Mouse (Mus musculus) embryonic facial prominence, embryonic 13.5 days (tissue): ENCODE measurements around the gene Olfr1497. TPM values are rescaled to one million over a fixed set of nuclear protein-coding genes. Genes with fewer than 3 reads are reported as not detected.
"Not testable (repeated sequence)": the region's sequence is repeated elsewhere in the genome, so short reads cannot be mapped to it uniquely, and the experiment has no call there.

Experiments used
- ATAC-seq: fragments of 200-750 bp; cut with Nextera tagmentation; 2 replicates; pipeline ENCODE4 v1.8.0; 2017; ENCODE audit warnings: low read depth; ENCODE audit not compliant: insufficient number of reproducible peaks, insufficient read depth, low FRiP score, low TSS enrichment
- H3K27ac ChIP-seq: fragments of 300-500 bp; sonication (generic); 2 replicates; pipeline ENCODE4 v1.5.1; 2015; ENCODE audit warnings: moderate library complexity, mild to moderate bottlenecking, inconsistent platforms
- H3K27me3 ChIP-seq: fragments of 300-500 bp; sonication (generic); 2 replicates; pipeline ENCODE4 v1.6.1; 2015; ENCODE audit warnings: mild to moderate bottlenecking, inconsistent platforms
- H3K36me3 ChIP-seq: fragments of 300-500 bp; sonication (generic); 2 replicates; pipeline ENCODE4 v1.6.1; 2015; ENCODE audit warnings: mild to moderate bottlenecking, inconsistent platforms
- H3K4me1 ChIP-seq: fragments of 300-500 bp; sonication (generic); 2 replicates; pipeline ENCODE4 v1.6.1; 2015; ENCODE audit warnings: inconsistent platforms
- H3K4me2 ChIP-seq: fragments of 300-500 bp; sonication (generic); 2 replicates; pipeline ENCODE4 v1.6.1; 2015; ENCODE audit warnings: moderate library complexity, mild to moderate bottlenecking, inconsistent platforms
- H3K4me3 ChIP-seq: fragments of 300-500 bp; sonication (generic); 2 replicates; pipeline ENCODE4 v1.5.1; 2015; ENCODE audit warnings: mild to moderate bottlenecking, inconsistent platforms
- H3K9ac ChIP-seq: fragments of 300-500 bp; sonication (generic); 2 replicates; pipeline ENCODE4 v1.6.1; 2015; ENCODE audit warnings: mild to moderate bottlenecking, inconsistent platforms
- H3K9me3 ChIP-seq: fragments of 300-500 bp; sonication (generic); 2 replicates; pipeline ENCODE4 v1.6.1; 2016; ENCODE audit warnings: inconsistent platforms
- WGBS: fragments of 180-500 bp; shearing (Covaris S2); methylation state at CpG from one replicate; pipeline ENCODE4 v1.1.7; 2015; ENCODE audit warnings: mixed read lengths; 5-methylcytosine and 5-hydroxymethylcytosine counted together
- polyA plus RNA-seq: library from polyadenylated mRNA; unstranded; fragments of >200 nt; fragmentation: Nextera tagmentation; extraction: Ambion mirVana; gene quantifications from 2 replicates; pipeline ENCODE4 v1.2.1, GENCODE M21; 2015

Olfr1497 gene
- polyA plus RNA-seq, result not detected in 2 replicates

DNA sequence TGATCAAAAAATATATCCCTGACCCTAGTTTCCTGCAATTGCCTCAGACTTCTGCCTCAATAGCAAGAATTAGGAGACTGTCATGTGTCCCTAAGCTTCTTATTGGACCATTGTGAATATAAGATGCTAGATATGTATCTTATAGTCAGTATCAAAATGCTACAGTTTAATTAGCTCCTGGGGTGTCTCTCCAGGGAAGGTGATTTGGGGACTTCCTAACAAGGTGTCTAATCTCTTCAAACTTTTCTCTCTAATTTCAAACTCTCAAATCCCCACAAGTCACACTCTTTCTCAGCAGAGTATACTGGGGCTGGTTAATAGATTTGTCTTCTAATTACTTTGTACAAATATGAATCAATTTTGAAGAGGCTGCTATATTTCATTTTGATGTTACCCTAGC lies at the start of gene Olfr1497:
Gene Olfr1497, minus strand, starts transcription at position 101 of the 400 bp plus-strand sequence.
- no peak within 1 kb of the TSS for H3K9ac ChIP-seq
- ATAC-seq, result no peak
- no peaks in the 10 kb centered on the region for H3K4me1 ChIP-seq
- no peaks in the 10 kb centered on the region for H3K36me3 ChIP-seq
- H3K4me2 ChIP-seq, result no peak within 1 kb of the TSS
- H3K9me3 ChIP-seq, result no peaks in the 10 kb centered on the region
- H3K27me3 ChIP-seq, result no peaks in the 10 kb centered on the region
- H3K27ac ChIP-seq, result no peak within 1 kb of the TSS
- no peak within 1 kb of the TSS for H3K4me3 ChIP-seq

DNA sequence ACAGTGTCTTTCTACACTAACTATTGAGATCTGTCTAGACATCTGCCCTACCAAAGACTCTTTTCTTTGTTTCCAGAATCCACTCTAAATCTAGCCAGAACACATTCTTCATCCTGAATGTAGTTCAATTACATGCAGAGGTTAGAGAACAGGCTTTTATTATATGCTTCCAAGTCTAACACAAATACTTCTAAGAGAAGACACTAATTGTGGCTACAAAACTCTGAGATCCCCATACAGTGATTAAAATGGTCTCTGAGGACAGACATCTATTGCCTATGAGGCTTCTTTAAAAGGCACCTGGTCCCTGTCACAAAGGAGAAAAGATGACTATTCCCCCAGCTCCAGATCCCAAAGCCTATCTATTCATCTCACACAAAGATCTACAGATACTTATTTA lies 32.4 kb upstream of the Olfr1497 start, which contains the start of gene Olfr1500:
Gene Olfr1500, minus strand, starts transcription at position 101 of the 400 bp plus-strand sequence.
- Histone ChIP-seq H3K36me3 (no peaks in the 10 kb centered on the region), H3K9ac (no peak within 1 kb of the TSS), H3K4me1 (no peaks in the 10 kb centered on the region), H3K27me3 (no peaks in the 10 kb centered on the region), H3K9me3 (no peaks in the 10 kb centered on the region), H3K27ac (no peak within 1 kb of the TSS), H3K4me2 (no peak within 1 kb of the TSS), H3K4me3 (no peak within 1 kb of the TSS)
- ATAC-seq, result no peak

DNA sequence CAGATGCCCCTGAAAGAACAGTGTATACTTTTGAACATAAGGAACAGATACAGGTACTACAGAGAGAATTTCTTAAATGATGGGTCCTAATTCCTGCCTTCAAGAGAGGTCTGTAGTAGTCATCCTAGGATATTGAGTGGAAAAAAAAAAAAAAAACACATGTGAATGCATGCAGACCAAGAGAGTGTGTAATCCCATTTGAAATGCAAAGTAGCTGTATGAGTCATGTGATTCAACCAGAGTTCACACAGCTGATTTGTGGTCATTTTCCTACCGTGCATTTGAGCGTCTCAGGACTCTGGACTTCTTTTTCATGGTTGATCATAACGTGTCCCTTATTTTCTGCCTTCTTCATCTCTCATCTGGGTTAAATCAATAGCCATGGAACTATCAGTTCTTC lies 30.4 kb upstream of the Olfr1497 start:
- Histone ChIP-seq H3K4me2 (no peak overlapping the region), H3K4me3 (no peak overlapping the region), H3K9me3 (no peaks in the 10 kb centered on the region), H3K9ac (no peak overlapping the region), H3K27me3 (no peaks in the 10 kb centered on the region), H3K27ac (no peak overlapping the region), H3K4me1 (no peaks in the 10 kb centered on the region), H3K36me3 (no peaks in the 10 kb centered on the region)
- 66% methylated on average over 3 of the region's 3 CpGs for WGBS
- ATAC-seq, result no peak

DNA sequence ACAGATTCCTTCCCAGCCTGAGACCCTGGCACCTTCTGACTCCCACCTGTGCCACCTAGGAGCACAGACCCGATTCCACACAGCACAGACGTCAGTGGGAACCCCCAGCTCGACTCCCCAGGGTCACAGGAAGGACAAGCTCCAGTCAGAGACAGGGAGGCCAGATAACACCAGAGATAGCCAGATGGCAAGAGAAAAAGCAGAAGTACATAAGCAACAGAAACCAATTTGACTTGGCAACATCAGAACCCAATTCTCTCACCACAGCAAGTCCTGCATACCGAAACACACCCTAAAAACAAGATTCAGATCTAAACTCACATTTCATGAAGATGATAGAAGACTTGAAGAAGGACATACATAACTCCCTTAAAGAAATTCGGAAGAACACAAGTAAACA lies 22.8 kb upstream of the Olfr1497 start:
- Histone ChIP-seq H3K27ac (no peak overlapping the region), H3K9ac (no peak overlapping the region), H3K36me3 (no peaks in the 10 kb centered on the region), H3K27me3 (no peaks in the 10 kb centered on the region), H3K4me3 (no peak overlapping the region), H3K4me1 (no peaks in the 10 kb centered on the region), H3K9me3 (no peaks in the 10 kb centered on the region), H3K4me2 (no peak overlapping the region)
- no peak for ATAC-seq
- WGBS, result 67% methylated on average over 5 of the region's 5 CpGs

DNA sequence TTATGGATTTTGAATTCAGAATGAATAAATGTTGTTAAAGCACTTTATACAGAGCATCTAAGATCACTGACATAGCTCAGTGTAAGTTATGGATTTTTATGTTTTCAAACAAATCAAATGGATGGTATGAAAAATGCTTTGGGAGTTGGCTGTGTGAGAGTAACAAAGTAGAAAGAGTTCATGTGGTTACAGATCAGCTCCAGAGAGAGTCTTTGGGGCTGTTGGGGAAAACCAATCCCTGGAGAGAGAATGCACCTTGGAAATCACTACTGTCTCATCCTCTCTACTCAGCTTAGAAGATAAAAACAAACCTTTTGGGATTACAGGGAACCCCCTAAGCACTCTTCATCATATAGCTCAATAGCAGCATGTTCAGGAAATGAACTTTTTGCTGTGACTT lies 21.3 kb upstream of the Olfr1497 start, which contains the start of gene Olfr1499:
Gene Olfr1499, minus strand, starts transcription at position 101 of the 400 bp plus-strand sequence.
- Histone ChIP-seq H3K9ac (no peak within 1 kb of the TSS), H3K4me2 (no peak within 1 kb of the TSS), H3K27ac (no peak within 1 kb of the TSS), H3K9me3 (no peaks in the 10 kb centered on the region), H3K27me3 (no peaks in the 10 kb centered on the region), H3K4me1 (no peaks in the 10 kb centered on the region), H3K36me3 (no peaks in the 10 kb centered on the region), H3K4me3 (no peak within 1 kb of the TSS)
- ATAC-seq, result no peak

DNA sequence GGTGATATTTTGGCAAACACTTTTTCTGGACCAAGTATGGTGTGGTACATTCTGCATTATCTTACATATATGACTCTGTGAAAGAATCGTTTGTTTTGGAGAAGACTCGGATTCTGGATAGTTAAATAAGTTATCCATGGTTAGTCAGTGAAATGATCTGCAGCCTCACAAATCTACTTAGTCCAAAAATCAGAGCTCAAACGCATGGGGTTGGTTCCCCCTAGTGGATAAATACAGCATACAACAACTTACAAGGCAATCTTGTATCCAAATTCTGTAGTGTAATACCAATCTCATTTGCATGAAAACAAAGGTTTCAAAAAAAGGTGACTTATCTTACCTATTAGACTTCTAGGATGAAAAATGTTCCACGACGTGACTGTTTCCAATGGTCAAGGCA lies 20.8 kb upstream of the Olfr1497 start:
- Histone ChIP-seq H3K4me1 (no peaks in the 10 kb centered on the region), H3K4me2 (no peak overlapping the region), H3K27ac (no peak overlapping the region), H3K9me3 (no peaks in the 10 kb centered on the region), H3K36me3 (no peaks in the 10 kb centered on the region), H3K9ac (no peak overlapping the region), H3K27me3 (no peaks in the 10 kb centered on the region), H3K4me3 (no peak overlapping the region)
- no peak for ATAC-seq
- 34% methylated on average over 5 of the region's 5 CpGs for WGBS

DNA sequence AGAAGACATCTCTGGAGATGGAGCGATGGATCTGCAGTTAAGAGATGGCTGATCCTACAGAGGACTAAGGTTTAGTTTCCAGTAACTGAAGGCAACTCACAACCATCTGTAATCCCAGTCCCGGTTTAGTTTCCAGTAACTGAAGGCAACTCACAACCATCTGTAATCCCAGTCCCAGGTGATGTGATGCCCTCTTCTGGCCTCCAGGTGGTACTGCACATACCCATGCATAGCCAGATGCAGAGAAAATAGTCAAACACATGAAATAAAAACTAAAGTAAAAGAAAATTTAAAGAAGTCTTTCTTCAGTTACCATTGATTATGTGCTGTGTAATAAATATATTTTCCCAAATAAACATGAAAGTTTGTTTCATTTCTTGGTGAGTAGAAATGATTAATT lies 14.8 kb upstream of the Olfr1497 start:
- no peak for ATAC-seq
- WGBS, result 65% methylated on average over 2 of the region's 2 CpGs
- H3K27ac ChIP-seq, result no peak overlapping the region
- no peaks in the 10 kb centered on the region for H3K9me3 ChIP-seq
- no peak overlapping the region for H3K9ac ChIP-seq
- no peak overlapping the region for H3K4me3 ChIP-seq
- H3K27me3 ChIP-seq, result no peaks in the 10 kb centered on the region
- no peaks in the 10 kb centered on the region for H3K36me3 ChIP-seq
- H3K4me1 ChIP-seq, result no peaks in the 10 kb centered on the region
- no peak overlapping the region for H3K4me2 ChIP-seq

DNA sequence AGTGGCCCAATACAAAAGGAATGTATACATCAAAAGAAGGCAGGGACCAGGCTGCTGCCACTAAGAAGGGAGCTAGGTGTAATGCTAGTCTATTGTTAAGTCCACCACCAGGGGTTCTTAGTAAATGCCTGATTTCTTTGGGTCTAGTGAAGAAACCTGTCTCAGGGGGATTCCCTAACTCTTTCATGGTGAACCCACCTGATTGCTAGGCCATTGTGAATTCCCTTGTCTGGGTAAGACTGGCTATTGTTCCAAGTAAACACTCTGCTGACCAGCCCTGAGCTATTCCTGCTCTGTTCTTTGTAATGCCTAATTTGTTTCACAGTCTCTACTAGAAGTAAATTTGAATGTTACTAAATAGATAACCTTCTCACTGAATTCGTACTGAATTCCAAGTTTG lies 7.5 kb upstream of the Olfr1497 start:
- not testable (repeated sequence) for H3K4me3 ChIP-seq, H3K4me2 ChIP-seq, H3K9ac ChIP-seq, ATAC-seq, H3K4me1 ChIP-seq, H3K27ac ChIP-seq, H3K9me3 ChIP-seq, H3K27me3 ChIP-seq, H3K36me3 ChIP-seq
- WGBS, result 64% methylated on average over 1 of the region's 1 CpGs

DNA sequence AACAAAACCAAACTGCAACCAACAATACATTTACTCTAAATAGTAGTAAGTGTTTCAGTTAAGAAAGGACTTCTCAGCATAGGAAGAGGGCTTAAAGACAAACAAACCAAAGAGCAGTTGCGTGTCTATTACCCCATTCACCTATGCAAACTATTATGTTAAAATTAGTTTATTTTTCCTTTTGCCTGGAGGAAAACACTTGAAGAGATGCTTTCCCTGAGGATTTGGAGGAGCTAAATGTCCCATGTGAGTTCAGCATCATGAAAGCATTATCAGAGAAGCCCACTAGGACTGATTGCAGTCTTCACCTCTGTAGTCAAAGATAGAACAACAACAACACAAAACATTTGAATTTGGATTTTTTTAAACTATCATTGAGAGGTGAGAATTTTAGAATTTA lies 20.4 kb downstream of the Olfr1497 start, which contains the start of gene Olfr1496:
Gene Olfr1496, plus strand, starts transcription at position 301 of the 400 bp plus-strand sequence.
- Histone ChIP-seq H3K27ac (no peak within 1 kb of the TSS), H3K36me3 (no peaks in the 10 kb centered on the region), H3K4me2 (no peak within 1 kb of the TSS), H3K27me3 (no peaks in the 10 kb centered on the region), H3K9ac (no peak within 1 kb of the TSS), H3K4me1 (no peaks in the 10 kb centered on the region), H3K4me3 (no peak within 1 kb of the TSS), H3K9me3 (no peaks in the 10 kb centered on the region)
- ATAC-seq, result no peak
- 86% methylated on average over 1 of the region's 1 CpGs for WGBS

DNA sequence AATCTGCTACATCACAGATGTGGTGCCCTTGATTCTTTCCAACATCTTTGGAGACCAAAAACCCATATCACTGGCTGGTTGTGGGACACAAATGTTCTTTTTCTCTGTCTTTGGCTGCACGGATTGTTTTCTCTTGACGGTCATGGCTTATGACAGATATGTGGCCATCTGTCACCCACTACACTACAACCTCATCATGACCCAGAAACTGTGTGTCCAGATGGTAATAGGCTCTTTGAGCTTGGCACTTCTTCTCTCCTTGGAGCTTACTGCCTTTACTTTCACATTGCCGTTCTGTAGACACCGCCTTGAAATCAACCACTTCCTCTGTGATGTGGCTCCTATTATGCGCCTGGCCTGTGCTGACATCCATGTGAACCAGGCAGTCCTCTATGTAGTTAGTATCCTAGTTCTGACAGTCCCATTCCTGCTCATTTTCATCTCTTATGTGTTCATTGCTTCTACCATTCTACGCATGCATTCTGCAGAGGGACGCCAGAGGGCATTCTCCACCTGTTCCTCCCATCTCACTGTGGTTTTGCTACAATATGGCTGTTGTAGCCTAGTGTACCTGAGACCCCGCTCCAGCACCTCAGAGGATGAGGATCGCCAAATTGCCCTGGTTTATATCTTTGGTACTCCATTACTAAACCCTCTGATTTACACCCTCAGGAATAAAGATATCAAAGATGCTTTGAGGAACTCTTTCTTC lies 29.3 kb downstream of the Olfr1497 start:
- no peak overlapping the region for H3K4me2 ChIP-seq
- no peak overlapping the region for H3K9ac ChIP-seq
- no peaks in the 10 kb centered on the region for H3K36me3 ChIP-seq
- WGBS, result 91% methylated on average over 9 of the region's 9 CpGs
- H3K27ac ChIP-seq, result no peak overlapping the region
- H3K27me3 ChIP-seq, result no peaks in the 10 kb centered on the region
- no peak overlapping the region for H3K4me3 ChIP-seq
- H3K9me3 ChIP-seq, result no peaks in the 10 kb centered on the region
- no peaks in the 10 kb centered on the region for H3K4me1 ChIP-seq
- no peak for ATAC-seq

DNA sequence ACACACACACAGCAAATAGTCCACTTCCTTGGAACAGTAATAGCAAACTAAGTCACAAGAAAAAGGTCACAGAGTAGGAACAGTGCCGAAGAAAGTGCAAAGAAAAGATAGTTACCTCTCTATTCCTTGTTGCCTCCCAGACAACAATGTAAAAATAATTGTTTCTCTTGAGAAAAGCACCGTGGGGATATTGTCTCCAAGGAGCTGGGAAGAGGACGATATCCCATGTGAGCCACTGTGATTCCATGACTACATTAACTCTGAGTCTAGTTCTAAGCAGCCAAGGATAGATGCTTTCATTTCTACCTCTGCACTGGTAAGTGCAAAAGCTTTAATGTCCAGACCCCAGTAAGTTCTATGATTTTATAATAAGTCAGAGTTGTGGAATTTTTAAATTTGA lies 33.7 kb downstream of the Olfr1497 start, which contains the start of gene Olfr1495:
Gene Olfr1495, plus strand, starts transcription at position 301 of the 400 bp plus-strand sequence.
- Histone ChIP-seq H3K27ac (no peak within 1 kb of the TSS), H3K4me3 (no peak within 1 kb of the TSS), H3K9ac (no peak within 1 kb of the TSS), H3K4me1 (no peaks in the 10 kb centered on the region), H3K4me2 (no peak within 1 kb of the TSS), H3K9me3 (no peaks in the 10 kb centered on the region), H3K36me3 (no peaks in the 10 kb centered on the region), H3K27me3 (no peaks in the 10 kb centered on the region)
- WGBS, result 78% methylated on average over 3 of the region's 3 CpGs
- no peak for ATAC-seq

DNA sequence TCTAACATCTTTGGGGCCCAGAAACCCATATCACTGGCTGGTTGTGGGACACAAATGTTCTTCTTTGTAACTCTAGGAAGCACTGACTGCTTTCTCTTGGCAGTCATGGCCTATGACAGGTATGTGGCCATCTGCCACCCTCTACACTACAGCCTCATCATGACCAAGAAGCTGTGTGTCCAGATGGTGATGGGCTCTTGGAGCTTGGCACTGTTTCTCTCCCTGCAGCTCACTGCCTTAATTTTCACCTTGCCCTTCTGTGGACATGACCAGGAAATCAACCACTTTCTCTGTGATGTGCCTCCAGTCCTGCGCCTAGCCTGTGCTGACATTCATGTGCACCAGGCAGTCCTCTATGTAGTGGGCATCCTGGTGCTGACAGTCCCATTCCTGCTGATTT lies 48.6 kb downstream of the Olfr1497 start:
- ATAC-seq, result no peak
- 100% methylated on average over 1 of the region's 1 CpGs for WGBS

More for the DNA sequence above, 48.6 kb downstream of the Olfr1497 start:
- no peaks in the 10 kb centered on the region for H3K36me3 ChIP-seq
- H3K9me3 ChIP-seq, result no peaks in the 10 kb centered on the region
- H3K27ac ChIP-seq, result no peak overlapping the region
- no peak overlapping the region for H3K4me2 ChIP-seq
- no peak overlapping the region for H3K9ac ChIP-seq
- H3K27me3 ChIP-seq, result no peaks in the 10 kb centered on the region
- no peaks in the 10 kb centered on the region for H3K4me1 ChIP-seq
- H3K4me3 ChIP-seq, result no peak overlapping the region
